Comparison of ENCODE assay signal across 7 mouse cellular contexts in genomic region chr4:41696930-41697841, GRCm38 (mm10). TPM values are rescaled to one million over a fixed set of nuclear protein-coding genes. Genes with fewer than 3 reads are reported as not detected.
DNase-seq lines count a peak whose midpoint lies in the region; ATAC-seq lines count a peak whose summit lies in the region.
"Not testable (repeated sequence)": the region's sequence is repeated elsewhere in the genome, so short reads cannot be mapped to it uniquely, and the experiment has no call there.

Cntfr (minus strand) TSS chr4:41697089.

- H3K36me3 ChIP-seq in embryonic facial prominence, embryonic 10.5 days (replicated peaks); midbrain, embryonic 12.5 days: not testable (repeated sequence)

- H3K4me3 ChIP-seq in embryonic facial prominence, embryonic 10.5 days, result peak within 1 kb of the TSS; percentile 43; the same call in 1 of the 2 replicates
- H3K4me3 ChIP-seq in midbrain, embryonic 12.5 days, result not testable (repeated sequence)

- H3K4me2 ChIP-seq in midbrain, embryonic 12.5 days (replicated peaks), result peak within 1 kb of the TSS; percentile 43; the same call in 1 of the 2 replicates

- H3K4me1 ChIP-seq in embryonic facial prominence, embryonic 10.5 days; midbrain, embryonic 12.5 days: not testable (repeated sequence)

- 11% methylated on average over 36 of the region's 40 CpGs for WGBS in embryonic facial prominence, embryonic 10.5 days
- 15% methylated on average over 31 of the region's 40 CpGs for WGBS in midbrain, embryonic 12.5 days

- peak; percentile 88 for DNase-seq in adrenal gland, postnatal 25 days
- peak; percentile 86 for DNase-seq in embryonic facial prominence, embryonic 10.5 days (ENCODE audit: low spot score)
- DNase-seq in heart, adult 18-20 months, result peak; percentile 85 to 91
- DNase-seq in kidney, adult 11 months, result peak; percentile 62
- DNase-seq in left cerebral cortex, postnatal 25 days (ENCODE audit: low spot score in 2 of 2), result peak; percentile 84 to 87
- peak; percentile 48 for DNase-seq in spleen, adult 12 weeks (ENCODE audit: low spot score)

- peaks cover 19% of the 10 kb centered on the region for H3K27me3 ChIP-seq in embryonic facial prominence, embryonic 10.5 days (replicated peaks; ENCODE audit: low read depth, poor library complexity, severe bottlenecking)
- not testable (repeated sequence) for H3K27me3 ChIP-seq in midbrain, embryonic 12.5 days

- H3K9ac ChIP-seq in midbrain, embryonic 12.5 days (replicated peaks), result not testable (repeated sequence)

- intact Hi-C loops in left cerebral cortex, postnatal 25 days (cut with DNase I), result not testable (repeated sequence)

- not testable (repeated sequence) for H3K27ac ChIP-seq in embryonic facial prominence, embryonic 10.5 days (replicated peaks); midbrain, embryonic 12.5 days (replicated peaks)

- ATAC-seq in midbrain, embryonic 12.5 days (ENCODE audit: low FRiP score, low read depth), result not testable (repeated sequence)

- not testable (repeated sequence) for H3K9me3 ChIP-seq in embryonic facial prominence, embryonic 10.5 days; midbrain, embryonic 12.5 days

RNA-seq across cellular contexts. Expression of gene Cntfr, which starts in this region (rescaled TPM):
- 46.3 and 49.8 TPM in 2 replicates for total RNA-seq in adrenal gland, postnatal 25 days (2021)
- 8.6 and 11.1 TPM in 2 replicates for polyA plus RNA-seq in embryonic facial prominence, embryonic 10.5 days (2016; fragmentation: Nextera tagmentation; extraction: Ambion mirVana)
- total RNA-seq in heart, adult 18-20 months (2021), result 1 to 10 TPM; 3.3 to 4.4 TPM
- total RNA-seq in left cerebral cortex, postnatal 25 days (2021), result 100 to 1,000 TPM in 1 of 2 experiments, 10 to 100 TPM in 1; 98.9 to 109 TPM
- polyA plus RNA-seq in midbrain, embryonic 12.5 days (2016; fragmentation: Nextera tagmentation; extraction: Ambion mirVana), result 35.0 and 43.5 TPM in 2 replicates
